Mouse (Mus musculus): Measurements from ENCODE around the gene Akt3. TPM values are rescaled to one million over a fixed set of nuclear protein-coding genes. Genes with fewer than 3 reads are reported as not detected.

Gene Akt3
- total RNA-seq, 2 experiments from 2014 or later = 39.3 to 49.0 TPM

GRCm38 (mm10) chr1:177190358-177190757 is 67.6 kb downstream of the Akt3 start:
- ATAC-seq (replicated peaks; ENCODE audit: poor library complexity) = peak; percentile 46; the same call in 1 of the 2 replicates

- ATAC-seq (replicated peaks; ENCODE audit: poor library complexity) = peak; percentile 100
Observed at GRCm38 (mm10) chr1:177188708-177189107, 69.3 kb downstream of the Akt3 start.

GRCm38 (mm10) chr1:177186751-177187150 is 71.3 kb downstream of the Akt3 start:
- no peak for ATAC-seq (replicated peaks; ENCODE audit: poor library complexity)

- peak; percentile 52; the same call in 1 of the 2 replicates for ATAC-seq (replicated peaks; ENCODE audit: poor library complexity)
Observed at GRCm38 (mm10) chr1:177179635-177180034, 78.4 kb downstream of the Akt3 start.

- ATAC-seq (replicated peaks; ENCODE audit: poor library complexity) = no peak
Observed at GRCm38 (mm10) chr1:177175436-177175835, 82.6 kb downstream of the Akt3 start.

- no peak for ATAC-seq (replicated peaks; ENCODE audit: poor library complexity)
Observed at GRCm38 (mm10) chr1:177171300-177171699, 86.7 kb downstream of the Akt3 start.

GRCm38 (mm10) chr1:177165789-177166188 is 92.2 kb downstream of the Akt3 start:
- ATAC-seq (replicated peaks; ENCODE audit: poor library complexity) = no peak

- ATAC-seq (replicated peaks; ENCODE audit: poor library complexity) = no peak
Observed at GRCm38 (mm10) chr1:177165336-177165735, 92.7 kb downstream of the Akt3 start.

GRCm38 (mm10) chr1:177150344-177151021 is 107.5 kb downstream of the Akt3 start:
- ATAC-seq (replicated peaks; ENCODE audit: poor library complexity) = no peak

GRCm38 (mm10) chr1:177148746-177149145 is 109.3 kb downstream of the Akt3 start:
- ATAC-seq (replicated peaks; ENCODE audit: poor library complexity) = no peak

- peak; percentile 54 for ATAC-seq (replicated peaks; ENCODE audit: poor library complexity)
Observed at GRCm38 (mm10) chr1:177141468-177141867, 116.5 kb downstream of the Akt3 start.

- ATAC-seq (replicated peaks; ENCODE audit: poor library complexity) = no peak
Observed at GRCm38 (mm10) chr1:177139652-177140051, 118.4 kb downstream of the Akt3 start.

- peak; percentile 54; the same call in 1 of the 2 replicates for ATAC-seq (replicated peaks; ENCODE audit: poor library complexity)
Observed at GRCm38 (mm10) chr1:177131458-177131857, 126.5 kb downstream of the Akt3 start.

GRCm38 (mm10) chr1:177126674-177127073 is 131.3 kb downstream of the Akt3 start:
- ATAC-seq (replicated peaks; ENCODE audit: poor library complexity) = no peak

GRCm38 (mm10) chr1:177110665-177111271 is 147.2 kb downstream of the Akt3 start:
- ATAC-seq (replicated peaks; ENCODE audit: poor library complexity) = peak; percentile 91

GRCm38 (mm10) chr1:177090465-177090864 is 167.5 kb downstream of the Akt3 start:
- ATAC-seq (replicated peaks; ENCODE audit: poor library complexity) = no peak

- peak; percentile 92 for ATAC-seq (replicated peaks; ENCODE audit: poor library complexity)
Observed at GRCm38 (mm10) chr1:177089515-177089914, 168.5 kb downstream of the Akt3 start.

GRCm38 (mm10) chr1:177089048-177089447 is 169.0 kb downstream of the Akt3 start:
- no peak for ATAC-seq (replicated peaks; ENCODE audit: poor library complexity)

GRCm38 (mm10) chr1:177081957-177082645 is 175.9 kb downstream of the Akt3 start:
- ATAC-seq (replicated peaks; ENCODE audit: poor library complexity) = peak; percentile 70

- no peak for ATAC-seq (replicated peaks; ENCODE audit: poor library complexity)
Observed at GRCm38 (mm10) chr1:177069161-177069560, 188.8 kb downstream of the Akt3 start.

- ATAC-seq (replicated peaks; ENCODE audit: poor library complexity) = no peak
Observed at GRCm38 (mm10) chr1:177067123-177067646, 190.8 kb downstream of the Akt3 start.

- peak; percentile 52 for ATAC-seq (replicated peaks; ENCODE audit: poor library complexity)
Observed at GRCm38 (mm10) chr1:177065732-177066131, 192.3 kb downstream of the Akt3 start.

All from megakaryocyte progenitor cell, adult 5-6 weeks (primary cell).